8 mouse cellular contexts compared by ENCODE assay signal in the genomic region with DNA sequence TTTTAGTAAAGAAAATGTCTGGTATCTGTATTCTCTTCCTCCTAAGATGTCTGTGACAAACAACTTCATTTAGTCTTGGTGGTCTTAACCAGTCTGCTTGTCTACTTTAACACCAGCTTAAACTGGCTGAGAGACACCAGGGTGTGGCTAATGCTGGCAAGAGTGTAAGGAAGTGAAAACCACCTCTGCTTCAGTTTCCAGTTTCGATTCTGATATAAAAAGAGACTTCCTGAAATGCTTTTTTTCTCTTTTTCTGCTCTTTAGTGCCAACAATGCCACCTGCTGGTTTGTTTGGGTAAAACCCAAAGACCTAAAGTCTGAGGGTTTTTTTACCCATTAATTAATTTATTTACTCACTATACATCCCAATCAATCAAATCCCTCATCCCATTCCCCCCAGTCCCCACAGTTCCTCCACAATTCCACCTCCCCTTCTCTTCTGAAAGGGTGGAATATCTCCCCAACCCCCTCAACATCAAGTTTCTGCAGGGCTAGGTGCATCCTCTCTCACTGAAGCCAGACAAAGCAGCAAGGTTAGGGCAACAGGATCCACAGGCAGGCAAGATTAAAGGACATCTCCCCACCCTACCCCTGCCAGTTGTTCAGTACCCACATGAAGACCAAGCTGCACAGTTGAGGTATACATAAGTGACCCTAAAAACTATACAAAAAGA. TPM values are rescaled to one million over a fixed set of nuclear protein-coding genes. Genes with fewer than 3 reads are reported as not detected.
A peak's percentile ranks its signal among the peaks of the same experiment; 100 is the strongest.
DNase-seq lines count a peak whose midpoint lies in the region; ATAC-seq and TF ChIP-seq lines count a peak whose summit lies in the region.
"Not testable (repeated sequence)": the region's sequence is repeated elsewhere in the genome, so short reads cannot be mapped to it uniquely, and the experiment has no call there.

No protein-coding gene starts in this region.

- not testable (repeated sequence) for TF ChIP-seq POLR2A in lung, adult 2 months (IDR thresholded peaks at IDR 0.05; ENCODE audit: borderline replicate concordance, extremely low read depth, low read depth, low read length)

- not testable (repeated sequence) for H3K27me3 ChIP-seq in hindbrain, embryonic 16.5 days (replicated peaks; ENCODE audit: control insufficient read depth, insufficient read depth, low read length)

- peak; percentile 50; the same call in 1 of the 2 replicates for ATAC-seq in hindbrain, embryonic 16.5 days

- H3K4me2 ChIP-seq in hindbrain, embryonic 16.5 days (ENCODE audit: low read length): not testable (repeated sequence)

- H3K9ac ChIP-seq in hindbrain, embryonic 16.5 days (ENCODE audit: low read depth, low read length): not testable (repeated sequence)

- not testable (repeated sequence) for H3K9me3 ChIP-seq in hindbrain, embryonic 16.5 days (ENCODE audit: control insufficient read depth, low read length)

- peak; percentile 77 for TF ChIP-seq CTCF in layer of hippocampus, adult 2 months (conservative IDR thresholded peaks at IDR 0.05)
- TF ChIP-seq CTCF in lung, adult 2 months (IDR thresholded peaks at IDR 0.05; ENCODE audit: insufficient read depth, low read length): not testable (repeated sequence)

- not testable (repeated sequence) for H3K27ac ChIP-seq in hindbrain, embryonic 16.5 days (ENCODE audit: low read depth, low read length); layer of hippocampus, adult 2 months

- H3K36me3 ChIP-seq in hindbrain, embryonic 16.5 days (ENCODE audit: control insufficient read depth, insufficient read depth, low read length): not testable (repeated sequence)

- DNase-seq in CD4-positive, CD25-positive, alpha-beta regulatory T cell, adult 2 months (ENCODE audit: low read depth, low spot score): peak; percentile 84
- DNase-seq in embryo, embryonic 10.5 days (ENCODE audit: low spot score): peak; percentile 61
- peak; percentile 8 for DNase-seq in gastrocnemius, postnatal 25 days
- peak; percentile 2 to 10 for DNase-seq in layer of hippocampus, adult 2 months (ENCODE audit: low spot score in 2 of 2)
- DNase-seq in lung, adult 2 months: peak; percentile 22
- peak; percentile 76 to 77 for DNase-seq in natural killer cell, adult 2 months (ENCODE audit: low spot score in 2 of 2)
- DNase-seq in telencephalon, adult 2 months (ENCODE audit: low read depth, low spot score): peak; percentile 9

- H3K4me1 ChIP-seq in hindbrain, embryonic 16.5 days (ENCODE audit: control insufficient read depth, insufficient read depth, low read depth, low read length); lung, adult 2 months (ENCODE audit: control insufficient read depth, insufficient read depth, low read length): not testable (repeated sequence)

- 20% methylated on average over 1 of the region's 1 CpGs for WGBS in hindbrain, embryonic 16.5 days
- 3% methylated on average over 1 of the region's 1 CpGs for WGBS in lung, adult 2 months

- not testable (repeated sequence) for H3K4me3 ChIP-seq in hindbrain, embryonic 16.5 days (ENCODE audit: low read length); layer of hippocampus, adult 2 months; lung, adult 2 months (replicated peaks; ENCODE audit: extremely low read depth, low read depth, low read length)

RNA-seq across cellular contexts. Expression of a gene that starts 53.3 kb away (rescaled TPM):
- total RNA-seq in gastrocnemius, postnatal 25 days (2021): 1 to 10 TPM; 3.4 to 3.7 TPM
- polyA plus RNA-seq in hindbrain, embryonic 16.5 days (2015; fragmentation: Nextera tagmentation; extraction: Ambion mirVana): 1.2 and 1.6 TPM in 2 replicates
- total RNA-seq in layer of hippocampus, adult 2 months (2021): 1 to 10 TPM; 1.8 to 3.0 TPM
- polyA plus RNA-seq in lung, adult 2 months (2012; rRNA removed): 1.7 and 3.7 TPM in 2 replicates

Comparison
In these comparisons a context has a peak if more than half of its experiments do, and no peak if none do; other contexts are left out.
1. DNase-seq: peak in every context shown above with its lines; median percentile 84 in CD4-positive, CD25-positive, alpha-beta regulatory T cell, adult 2 months; 76 in natural killer cell, adult 2 months; 61 in embryo, embryonic 10.5 days; 22 in lung, adult 2 months; 9 in telencephalon, adult 2 months; 8 in gastrocnemius, postnatal 25 days; 6 in layer of hippocampus, adult 2 months.